Mouse (Mus musculus) B cell, adult 2 months (primary cell): ENCODE data around the gene Rai2.

Source experiments
- DNase-seq, 2 experiments: peaks; one replicate each; pipeline ENCODE4 v3.0.0; 2022

Rai2 gene

GRCm38 (mm10) chrX:161716865-161717763 is at the start of gene Rai2:
Gene Rai2, plus strand, starts transcription at chrX:161717069.
- no peak for DNase-seq

- DNase-seq, result no peak
Observed at GRCm38 (mm10) chrX:161689336-161689735, 27.5 kb upstream of the Rai2 start.

DNA sequence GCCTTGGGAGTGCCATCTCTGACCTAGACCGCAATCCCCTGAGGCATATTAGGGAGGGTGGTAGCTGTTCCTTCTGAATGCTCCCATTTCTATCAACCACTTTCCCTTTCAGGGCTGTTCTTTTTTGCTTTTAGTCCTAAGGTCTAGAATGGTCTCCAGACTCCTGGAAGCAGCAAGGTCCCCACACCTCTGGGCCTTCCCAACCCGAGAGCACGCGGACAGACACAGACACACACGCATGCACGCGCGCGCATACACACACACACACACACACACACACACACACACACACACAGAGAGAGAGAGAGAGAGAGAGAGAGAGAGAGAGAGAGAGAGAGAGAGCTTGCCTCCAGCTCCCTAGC is 385 bp upstream of the Rai2 start:
- no peak for DNase-seq

DNA sequence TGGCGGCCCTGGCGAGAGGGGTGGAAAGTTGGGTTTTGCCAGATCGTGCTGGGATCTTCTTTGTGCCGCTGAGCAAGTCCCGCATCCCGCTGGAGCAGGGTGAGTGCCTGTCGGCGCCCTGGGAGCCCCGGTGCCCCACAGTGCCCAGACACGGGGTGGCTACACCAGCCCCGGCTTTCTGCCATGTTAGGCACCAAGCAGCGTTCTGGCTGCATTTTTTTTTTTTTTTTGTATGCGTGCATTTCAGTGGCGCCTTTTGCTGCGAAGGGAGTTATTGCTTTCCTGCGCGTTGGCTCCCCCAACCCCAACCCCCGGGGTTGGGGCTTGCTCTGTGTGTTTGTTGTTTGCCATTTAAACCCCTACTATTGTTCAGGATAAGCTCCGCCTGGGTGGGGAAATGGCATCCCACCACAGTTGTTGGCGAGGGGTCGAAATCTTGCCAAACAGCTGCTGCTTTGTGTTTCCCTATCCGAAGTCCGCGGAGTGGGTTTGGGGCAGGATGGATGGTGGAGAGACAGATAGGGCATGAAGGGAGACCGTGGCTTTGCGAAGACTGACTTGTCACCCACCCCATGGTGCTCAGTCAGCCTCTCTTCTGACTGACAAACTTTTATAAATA is 1.0 kb downstream of the Rai2 start:
- no peak for DNase-seq

GRCm38 (mm10) chrX:161718548-161718947 is 1.7 kb downstream of the Rai2 start:
- DNase-seq, result no peak

DNA sequence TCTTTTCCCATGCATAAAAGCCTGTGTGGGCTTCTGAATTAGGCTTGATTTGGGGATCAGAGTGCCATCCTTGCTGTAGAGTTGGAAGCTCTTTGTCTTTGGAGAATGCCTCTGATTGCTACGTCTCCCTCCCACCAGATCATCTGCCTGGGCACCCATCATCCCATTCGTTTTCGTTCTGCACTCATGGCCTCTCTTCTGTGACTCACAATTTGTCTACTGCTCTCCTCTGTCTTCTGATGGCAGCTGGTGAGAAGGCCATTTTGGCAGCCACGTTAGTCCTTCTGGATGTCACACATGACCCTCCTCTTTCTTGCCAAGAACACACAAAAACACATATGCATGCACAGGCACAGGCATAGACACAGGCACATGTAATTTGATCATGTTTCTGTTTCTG is 4.2 kb downstream of the Rai2 start:
- DNase-seq, result no peak

DNA sequence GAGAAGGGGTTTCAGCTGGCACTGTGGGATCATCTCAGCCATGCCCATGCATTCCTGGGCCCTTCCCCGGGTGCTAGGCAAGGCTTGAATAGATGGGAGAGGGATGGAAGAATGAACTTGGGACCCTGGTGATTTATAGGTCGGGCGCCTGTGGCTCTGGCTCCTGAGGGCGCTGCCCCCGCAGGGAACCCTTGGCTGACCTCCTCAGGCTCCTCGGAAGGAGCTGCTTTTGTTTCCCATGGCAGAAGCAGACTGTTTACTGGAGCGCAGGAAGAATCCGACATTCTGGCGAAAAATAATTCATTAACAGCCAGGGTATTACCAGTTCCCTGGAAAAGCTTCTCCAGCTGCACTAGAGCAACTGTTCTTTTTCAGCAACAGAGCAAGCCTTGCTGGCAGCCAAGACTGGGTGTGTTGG is 6.5 kb downstream of the Rai2 start:
- DNase-seq, result no peak

GRCm38 (mm10) chrX:161726257-161726656 is 9.4 kb downstream of the Rai2 start:
- DNase-seq, result no peak

DNA sequence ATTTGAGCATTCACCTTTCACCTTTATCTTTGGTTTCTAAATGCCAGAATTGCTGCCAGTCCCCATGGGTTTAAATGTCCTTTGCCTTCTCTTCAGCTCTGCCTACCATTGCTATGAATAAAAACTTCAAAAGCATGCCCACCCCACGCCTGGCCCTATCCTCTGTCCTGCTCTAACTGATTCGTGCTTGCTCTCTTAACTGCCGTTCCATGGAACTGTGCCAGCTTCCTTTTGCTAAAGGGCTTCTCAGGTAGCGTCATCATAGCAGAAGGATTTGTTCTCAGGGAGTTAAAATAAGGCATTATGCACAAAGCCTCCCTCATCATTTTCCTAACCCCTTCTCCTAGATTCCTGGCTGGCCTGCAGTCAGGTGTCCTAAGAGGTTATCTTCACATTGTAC is 11.6 kb downstream of the Rai2 start:
- no peak for DNase-seq

DNA sequence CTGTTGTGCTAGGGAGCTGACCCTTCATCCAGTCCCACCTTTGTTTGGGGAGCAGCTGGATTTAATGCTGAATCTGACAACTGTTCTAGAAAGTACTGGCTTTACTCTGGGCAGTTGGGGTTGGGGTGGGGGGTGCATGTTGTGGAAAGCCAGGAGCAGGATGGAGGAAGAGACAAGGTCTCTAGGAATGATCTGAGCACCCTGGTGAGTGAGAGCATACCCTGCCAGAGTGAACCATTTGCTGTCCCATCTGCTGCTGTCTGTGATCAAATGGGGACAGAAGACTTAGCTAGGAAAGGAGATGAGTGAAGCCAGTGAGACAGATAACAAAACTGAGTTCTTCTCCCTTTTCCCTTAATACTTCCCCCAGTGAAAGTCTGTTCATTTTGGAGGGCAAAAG is 13.2 kb downstream of the Rai2 start:
- DNase-seq, result no peak

DNA sequence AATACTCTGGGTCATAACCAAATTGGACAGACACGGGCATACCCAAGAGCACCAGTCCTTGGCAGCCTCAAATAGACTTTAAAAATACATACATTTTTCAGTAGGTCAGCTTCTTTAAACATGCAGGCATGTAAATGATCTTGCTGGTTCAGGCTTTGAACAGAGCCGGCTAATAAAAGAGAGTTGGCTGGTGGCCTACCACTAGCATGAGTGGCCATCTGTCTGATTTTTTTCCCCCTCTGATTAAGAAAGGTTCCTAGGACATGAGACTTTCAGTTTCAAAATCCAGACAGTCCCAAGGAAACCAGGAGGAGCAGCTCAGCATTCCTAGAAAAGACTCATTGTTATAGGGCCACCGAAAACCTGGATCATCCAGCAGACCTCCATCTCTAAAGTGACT is 15.0 kb downstream of the Rai2 start:
- DNase-seq, result no peak

- DNase-seq, result no peak
Observed at GRCm38 (mm10) chrX:161733581-161734309, 16.9 kb downstream of the Rai2 start.

GRCm38 (mm10) chrX:161734310-161734676 is 17.4 kb downstream of the Rai2 start:
- DNase-seq, result no peak

- no peak for DNase-seq
Observed at GRCm38 (mm10) chrX:161739374-161739773, 22.5 kb downstream of the Rai2 start.

DNA sequence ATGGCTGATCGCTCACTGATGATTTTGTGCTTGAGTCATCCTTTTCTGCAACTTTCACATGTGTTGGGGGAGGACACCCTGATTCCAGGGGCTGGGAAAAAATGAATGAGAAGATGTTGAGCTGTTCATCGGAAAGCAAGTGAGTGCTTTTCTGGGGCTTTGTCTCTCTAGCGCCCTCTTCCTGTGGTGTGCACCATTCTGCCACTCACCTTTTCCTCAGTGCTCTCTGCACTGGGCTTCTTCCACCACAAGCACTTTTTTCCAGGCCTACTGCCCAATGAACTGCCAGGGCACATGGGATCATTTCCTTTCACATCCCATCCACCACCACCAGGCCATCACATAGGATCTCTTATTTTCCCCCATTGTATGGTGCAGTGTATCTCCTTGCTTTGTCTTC is 26.2 kb downstream of the Rai2 start:
- DNase-seq, result peak in 1 of 2 experiments; percentile 1

DNA sequence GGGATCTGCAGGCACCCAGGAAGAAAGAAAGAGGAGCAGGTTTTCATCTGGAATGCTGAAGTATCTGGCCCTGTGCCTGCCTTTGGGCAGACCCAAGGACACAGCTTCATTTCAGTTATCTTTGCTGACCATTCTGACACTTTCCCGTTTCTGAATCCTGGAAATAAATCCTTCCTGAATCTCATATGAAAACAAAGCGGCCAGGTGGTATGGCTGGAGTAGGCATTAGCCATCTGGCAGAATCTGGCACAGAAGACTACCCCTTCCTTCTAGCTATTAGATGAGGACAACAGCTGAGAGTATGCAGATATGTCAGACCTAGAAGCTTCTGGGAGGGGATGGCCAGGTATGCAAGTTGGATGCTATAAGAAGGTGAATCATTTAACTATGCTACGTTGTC is 28.4 kb downstream of the Rai2 start:
- no peak for DNase-seq

DNA sequence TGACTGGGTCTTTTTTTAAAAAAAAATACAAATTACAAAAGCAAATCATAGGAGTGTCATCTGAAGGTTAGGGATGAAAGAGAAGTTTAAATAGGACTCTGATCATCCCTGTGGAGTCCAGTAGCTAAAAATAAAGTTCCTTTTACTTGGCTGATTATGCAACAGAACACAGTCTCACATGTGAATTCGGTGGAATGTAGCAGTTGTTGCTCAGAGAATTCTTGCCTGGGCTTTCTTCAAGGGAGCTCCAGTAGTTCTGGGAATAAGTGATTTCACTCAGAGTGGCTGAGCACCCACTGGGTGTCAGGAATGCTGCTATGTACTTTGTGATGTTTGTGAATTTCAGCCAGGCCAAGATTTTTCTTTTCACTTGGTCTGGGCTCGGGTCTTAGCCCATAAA is 30.5 kb downstream of the Rai2 start:
- DNase-seq, result no peak

DNA sequence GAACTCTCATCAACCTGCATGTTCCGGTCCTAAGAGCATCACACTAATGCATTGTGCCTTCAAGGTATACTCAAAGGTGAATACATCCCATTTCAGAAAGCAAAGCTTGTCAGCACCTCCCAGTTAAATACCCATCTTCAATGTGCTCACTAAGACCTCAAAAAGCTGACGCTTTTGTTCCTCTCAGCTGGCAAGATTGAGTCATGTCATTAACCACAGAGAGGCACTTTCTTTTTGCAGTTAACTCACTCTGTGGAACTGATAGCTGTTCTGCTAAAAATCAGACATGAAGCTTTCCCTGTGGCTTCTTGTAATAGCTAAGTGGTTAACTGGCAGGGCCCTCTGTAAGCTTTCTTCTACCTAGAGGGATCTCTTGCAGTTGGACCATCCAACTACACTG is 36.6 kb downstream of the Rai2 start:
- DNase-seq, result no peak

DNA sequence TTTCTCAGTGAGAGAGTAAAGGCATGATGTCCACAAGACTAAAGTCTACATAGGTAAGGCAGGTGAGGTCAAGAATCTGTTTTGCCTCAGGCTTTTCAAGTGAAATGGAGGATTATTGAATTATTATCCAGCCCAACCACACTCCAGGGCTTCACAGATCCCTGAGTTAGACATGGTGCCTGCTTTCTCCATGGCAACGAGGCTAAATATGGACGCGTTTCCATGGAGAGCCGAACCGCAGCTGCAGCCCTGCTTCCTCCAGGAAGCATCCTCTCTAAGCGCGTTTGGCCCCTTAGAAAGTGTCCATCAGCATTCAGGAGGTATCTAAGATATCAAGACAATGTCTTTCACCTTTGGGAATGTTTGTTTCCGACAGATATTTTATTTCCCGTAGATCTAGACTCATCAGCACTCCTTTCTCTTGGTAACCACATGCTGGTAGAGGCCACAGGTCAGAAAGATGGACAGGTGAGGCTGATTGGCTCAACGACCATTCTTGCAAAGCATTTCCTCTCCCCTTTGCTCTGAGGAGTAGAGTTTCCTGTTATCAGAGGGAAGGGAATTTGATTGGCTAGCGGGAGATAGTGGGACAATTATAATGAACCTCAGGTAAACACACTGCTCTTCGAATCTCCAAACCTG is 59.6 kb downstream of the Rai2 start:
- no peak for DNase-seq

- no peak for DNase-seq
Observed at GRCm38 (mm10) chrX:161780321-161781034, 63.6 kb downstream of the Rai2 start.

GRCm38 (mm10) chrX:161790182-161790581 is 73.3 kb downstream of the Rai2 start:
- DNase-seq, result peak in 1 of 2 experiments; percentile 1

GRCm38 (mm10) chrX:161826186-161826585 is 109.3 kb downstream of the Rai2 start:
- DNase-seq, result peak; percentile 45 to 46
